17 mouse cellular contexts compared by ENCODE assay signal in the genomic region with DNA sequence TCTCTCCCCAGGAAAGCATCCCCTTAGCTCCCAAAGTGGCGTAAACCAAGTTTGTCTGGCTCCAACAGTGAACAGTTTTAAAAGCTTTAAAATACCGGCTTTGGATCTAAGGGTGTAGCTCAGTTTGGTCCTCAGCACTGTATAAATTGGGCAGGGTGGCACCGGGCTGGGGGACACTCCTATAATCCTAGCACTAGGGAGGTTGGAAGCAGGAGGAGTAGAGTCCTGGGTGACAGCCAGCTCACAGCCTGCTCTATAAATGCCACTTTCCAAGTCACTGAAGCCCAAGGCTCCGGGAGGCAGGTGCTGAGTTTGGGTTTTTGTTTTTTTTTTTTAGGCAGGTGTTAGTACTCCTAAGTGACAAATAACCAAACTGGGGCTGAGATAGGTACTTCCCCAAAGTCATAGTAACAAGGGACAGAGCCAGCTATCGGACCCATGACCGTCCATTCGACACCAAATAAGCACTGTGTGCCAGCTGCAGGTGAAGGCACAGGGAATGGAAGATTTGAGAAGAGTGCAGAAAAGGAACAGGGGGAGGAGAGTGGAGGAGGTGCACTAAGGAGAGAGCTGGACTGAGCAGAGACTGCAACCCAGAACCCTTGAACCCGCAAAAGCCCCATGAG. TPM values are rescaled to one million over a fixed set of nuclear protein-coding genes. Genes with fewer than 3 reads are reported as not detected.
"Had no signal": no experiment of that assay in that cellular context is flagged by ENCODE, and none has a peak within 500 bp of the region (broad histone marks: within the 10 kb centered on the region; RNA-seq: fewer than 3 reads in every experiment).

No protein-coding gene starts in this region.

- H3K27me3 ChIP-seq: kidney, embryonic 15.5 days; liver, embryonic 15.5 days; neural tube, embryonic 12.5 days; stomach, embryonic 15.5 days had no signal

- H3K9me3 ChIP-seq: kidney, embryonic 15.5 days; limb, embryonic 10.5 days; liver, embryonic 15.5 days; midbrain, embryonic 10.5 days; midbrain, embryonic 15.5 days; neural tube, embryonic 12.5 days; stomach, embryonic 15.5 days had no signal

- H3K4me3 ChIP-seq: kidney, embryonic 15.5 days; left cerebral cortex, adult 2 months; limb, embryonic 10.5 days; liver, embryonic 15.5 days; midbrain, embryonic 10.5 days; midbrain, embryonic 15.5 days; neural tube, embryonic 12.5 days; stomach, embryonic 15.5 days had no signal

- DNase-seq: kidney, adult 2 months; kidney, postnatal 14 days; lung, embryonic 14.5 days; lung, postnatal 10 days; lung, postnatal 4 days; thymus, adult 2 months; thymus, postnatal 25 days had no signal

- H3K27ac ChIP-seq: kidney, embryonic 15.5 days; left cerebral cortex, adult 2 months; limb, embryonic 10.5 days; liver, embryonic 15.5 days; midbrain, embryonic 10.5 days; midbrain, embryonic 15.5 days; neural tube, embryonic 12.5 days; stomach, embryonic 15.5 days had no signal

- H3K36me3 ChIP-seq: kidney, embryonic 15.5 days; limb, embryonic 10.5 days; midbrain, embryonic 10.5 days; midbrain, embryonic 15.5 days; neural tube, embryonic 12.5 days; stomach, embryonic 15.5 days had no signal

- H3K4me2 ChIP-seq: kidney, embryonic 15.5 days; lung, embryonic 14.5 days; midbrain, embryonic 15.5 days; neural tube, embryonic 12.5 days; stomach, embryonic 15.5 days had no signal

- H3K4me1 ChIP-seq: limb, embryonic 10.5 days; midbrain, embryonic 15.5 days; neural tube, embryonic 12.5 days had no signal

- ATAC-seq: midbrain, embryonic 15.5 days had no signal

- H3K9ac ChIP-seq: kidney, embryonic 15.5 days; liver, embryonic 15.5 days; lung, embryonic 14.5 days; midbrain, embryonic 15.5 days; neural tube, embryonic 12.5 days; stomach, embryonic 15.5 days had no signal

RNA-seq across cellular contexts. Expression of a gene that starts 51.5 kb away (rescaled TPM):
- total RNA-seq: megakaryocyte, adult 5-6 weeks; monocyte, adult 5-6 weeks had no signal
